Mouse (Mus musculus) subcutaneous adipose tissue, adult 2 months (tissue): ENCODE data around the gene Erap1. TPM values are rescaled to one million over a fixed set of nuclear protein-coding genes. Genes with fewer than 3 reads are reported as not detected.

Source experiments
- polyA plus RNA-seq: library from polyadenylated mRNA; depleted of rRNA; stranded (reverse); fragments of >200 nt; gene quantifications from 2 replicates; pipeline ENCODE4 v1.2.3, GENCODE M21; 2012; ENCODE audit warnings: low replicate concordance; rRNA removed

The Erap1 gene
- polyA plus RNA-seq: 29.9 and 40.9 TPM in 2 replicates

DNA sequence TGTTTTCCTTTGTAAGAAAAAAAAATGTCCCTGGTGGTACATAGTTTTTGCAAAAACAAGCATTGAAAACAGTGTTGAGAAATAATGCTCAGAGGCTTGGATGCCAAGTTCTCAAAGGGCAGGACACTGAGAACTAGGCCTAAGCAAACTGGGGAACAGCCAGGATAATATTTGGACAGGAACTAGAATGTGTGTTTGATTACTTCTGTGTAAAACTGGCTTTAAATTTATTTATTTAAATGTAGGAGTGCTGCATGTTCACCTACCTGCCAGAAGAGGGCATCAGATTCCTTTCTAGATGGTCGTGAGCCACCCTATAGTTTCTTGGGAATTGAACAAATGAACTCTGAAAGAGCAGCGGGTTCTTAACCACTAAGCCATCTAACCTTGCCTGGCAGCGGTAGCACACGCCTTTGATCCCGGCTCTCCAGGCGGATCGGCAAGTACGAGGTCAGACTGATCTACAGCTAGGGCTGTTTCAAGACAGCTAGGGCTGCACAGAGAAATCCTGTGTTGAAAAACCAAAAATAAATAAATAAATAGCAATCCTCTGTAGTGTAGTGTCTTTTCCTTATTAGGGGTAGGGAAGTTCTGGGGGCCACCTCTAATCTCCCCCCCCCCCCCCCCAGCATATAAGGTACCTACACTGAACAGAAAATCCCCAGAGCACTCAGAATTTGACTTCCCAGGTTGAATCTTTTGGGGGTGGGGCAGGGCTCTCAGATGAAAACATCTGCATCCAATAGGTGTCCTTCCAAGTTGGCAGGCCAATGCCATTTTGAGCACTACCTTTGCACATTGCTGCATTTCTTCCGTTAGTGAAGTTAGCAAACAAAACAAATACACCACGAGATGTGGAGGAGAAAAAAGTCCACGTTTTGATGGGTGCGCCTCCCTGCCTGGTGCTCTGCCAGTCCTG is at the start of gene Erap1:
TSS of gene Erap1 (plus strand) at position 776 of the 919 bp plus-strand sequence.

Other genes starting within 250 kb of the Erap1 start
- 0.53 and 0.72 TPM in 2 replicates for gene Zfp72, start 248.7 kb upstream of the Erap1 start, polyA plus RNA-seq
- gene Ftl1-ps1, start 239.9 kb upstream of the Erap1 start, polyA plus RNA-seq: 71.6 and 129 TPM in 2 replicates
- 1.6 and 1.8 TPM in 2 replicates for gene Zfp825, start 145.6 kb upstream of the Erap1 start, polyA plus RNA-seq
- gene Cast, start 169.2 kb downstream of the Erap1 start, polyA plus RNA-seq: 14.9 and 18.5 TPM in 2 replicates